Comparison of ENCODE assay signal across 21 mouse cellular contexts in genomic region chr8:33986657-33987056, GRCm38 (mm10).
A peak's percentile ranks its signal among the peaks of the same experiment; 100 is the strongest.
DNase-seq lines count a peak whose midpoint lies in the region; ATAC-seq and TF ChIP-seq lines count a peak whose summit lies in the region.
"Had no signal": no experiment of that assay in that cellular context is flagged by ENCODE, and none has a peak within 500 bp of the region (broad histone marks: within the 10 kb centered on the region; RNA-seq: fewer than 3 reads in every experiment).

No protein-coding gene starts in this region.

- no peaks in the 10 kb centered on the region for H3K27me3 ChIP-seq in intestine, postnatal 0 days (replicated peaks; ENCODE audit: control insufficient read depth, insufficient read depth, low read length)
- no peaks in the 10 kb centered on the region for H3K27me3 ChIP-seq in liver, postnatal 0 days (ENCODE audit: insufficient read depth, low read length)
- no peaks in the 10 kb centered on the region for H3K27me3 ChIP-seq in midbrain, embryonic 13.5 days
- H3K27me3 ChIP-seq: heart, embryonic 12.5 days; hindbrain, embryonic 13.5 days had no signal

- H3K9me3 ChIP-seq in intestine, postnatal 0 days (ENCODE audit: control insufficient read depth), result no peaks in the 10 kb centered on the region
- H3K9me3 ChIP-seq in liver, postnatal 0 days (ENCODE audit: low read length), result no peaks in the 10 kb centered on the region
- H3K9me3 ChIP-seq in midbrain, embryonic 13.5 days, result no peaks in the 10 kb centered on the region
- H3K9me3 ChIP-seq: forebrain, embryonic 10.5 days; heart, embryonic 12.5 days; hindbrain, embryonic 13.5 days; megakaryocyte, embryonic 14.5 days had no signal

- H3K27ac ChIP-seq in intestine, postnatal 0 days (ENCODE audit: low read depth, low read length), result 0 out of 2 replicates have a peak overlapping the region, but pooled peaks have one; percentile 23
- peak overlapping the region; percentile 77 for H3K27ac ChIP-seq in liver, postnatal 0 days (ENCODE audit: low read depth)
- no peak overlapping the region for H3K27ac ChIP-seq in midbrain, embryonic 13.5 days
- H3K27ac ChIP-seq: forebrain, embryonic 10.5 days; gastrocnemius, adult 2 months; hindbrain, embryonic 13.5 days had no signal

- H3K4me3 ChIP-seq in intestine, postnatal 0 days (ENCODE audit: low read depth, low read length), result no peak overlapping the region
- H3K4me3 ChIP-seq in liver, postnatal 0 days (ENCODE audit: low read depth, low read length), result no peak overlapping the region
- no peak overlapping the region for H3K4me3 ChIP-seq in midbrain, embryonic 13.5 days (replicated peaks)
- H3K4me3 ChIP-seq: forebrain, embryonic 10.5 days; gastrocnemius, adult 2 months; heart, embryonic 12.5 days; hindbrain, embryonic 13.5 days; megakaryocyte, embryonic 14.5 days had no signal

- H3K4me1 ChIP-seq in intestine, postnatal 0 days (replicated peaks; ENCODE audit: control insufficient read depth, insufficient read depth, low read length), result no peaks in the 10 kb centered on the region
- H3K4me1 ChIP-seq in liver, postnatal 0 days (ENCODE audit: insufficient read depth), result peaks cover 11% of the 10 kb centered on the region
- 0 out of 2 replicates have a peak, but pooled peaks cover 4% of the 10 kb centered on the region for H3K4me1 ChIP-seq in midbrain, embryonic 13.5 days (replicated peaks)
- H3K4me1 ChIP-seq: megakaryocyte, embryonic 14.5 days had no signal

- TF ChIP-seq EP300 in liver, postnatal 0 days (IDR thresholded peaks at IDR 0.05; ENCODE audit: low read depth), result no peak

- no peak overlapping the region for H3K9ac ChIP-seq in intestine, postnatal 0 days (ENCODE audit: low read depth, low read length)
- 0 out of 2 replicates have a peak overlapping the region, but pooled peaks have one; percentile 11 for H3K9ac ChIP-seq in liver, postnatal 0 days (replicated peaks)
- H3K9ac ChIP-seq in midbrain, embryonic 13.5 days (replicated peaks), result no peak overlapping the region
- H3K9ac ChIP-seq: forebrain, postnatal 0 days; heart, embryonic 12.5 days; hindbrain, embryonic 13.5 days had no signal

- 75% methylated on average over 6 of the region's 6 CpGs for WGBS in intestine, postnatal 0 days
- 76% methylated on average over 6 of the region's 6 CpGs for WGBS in liver, postnatal 0 days (ENCODE audit: insufficient replicate concordance)
- WGBS in midbrain, embryonic 13.5 days, result 94% methylated on average over 6 of the region's 6 CpGs

- DNase-seq in kidney, adult 18-20 months, result peak; percentile 50
- DNase-seq in kidney, postnatal 10 days, result no peak
- peak; percentile 23 to 48 for DNase-seq in kidney, postnatal 25 days
- DNase-seq in liver, postnatal 0 days, result no peak
- no peak for DNase-seq in embryo, embryonic 9.5 days (ENCODE audit: extremely low spot score)
- no peak for DNase-seq in thymus, postnatal 4 days
- DNase-seq: adrenal gland, postnatal 25 days; cerebellum, adult 11-12 months; cerebellum, postnatal 36 days; forebrain, postnatal 0 days; gastrocnemius, adult 2 months; heart, postnatal 14 days; right cerebral cortex, postnatal 25 days had no signal

- H3K4me2 ChIP-seq in intestine, postnatal 0 days (replicated peaks; ENCODE audit: low read depth), result peak overlapping the region; percentile 10; the same call in 1 of the 2 replicates
- peak overlapping the region; percentile 32 for H3K4me2 ChIP-seq in liver, postnatal 0 days (ENCODE audit: low read depth, low read length)
- H3K4me2 ChIP-seq in midbrain, embryonic 13.5 days (replicated peaks), result no peak overlapping the region
- H3K4me2 ChIP-seq: heart, embryonic 12.5 days; hindbrain, embryonic 13.5 days had no signal

- ATAC-seq in intestine, postnatal 0 days, result no peak; the same call in 1 of the 2 replicates
- peak; percentile 9; the same call in 1 of the 2 replicates for ATAC-seq in liver, postnatal 0 days
- no peak for ATAC-seq in midbrain, embryonic 13.5 days
- ATAC-seq: activated CD4-positive, CD25-positive, alpha-beta regulatory T cell, adult 4 months; CD4-positive, CD25-positive, alpha-beta regulatory T cell, adult 4 months; forebrain, postnatal 0 days had no signal

- no peak for TF ChIP-seq CTCF in intestine, postnatal 0 days (IDR thresholded peaks at IDR 0.05; ENCODE audit: low read depth)
- TF ChIP-seq CTCF in liver, postnatal 0 days (IDR thresholded peaks at IDR 0.05; ENCODE audit: low read depth), result no peak

- H3K36me3 ChIP-seq in intestine, postnatal 0 days (ENCODE audit: control insufficient read depth, insufficient read depth), result no peaks in the 10 kb centered on the region
- no peaks in the 10 kb centered on the region for H3K36me3 ChIP-seq in liver, postnatal 0 days (replicated peaks; ENCODE audit: insufficient read depth, low read length)
- no peaks in the 10 kb centered on the region for H3K36me3 ChIP-seq in midbrain, embryonic 13.5 days
- H3K36me3 ChIP-seq: forebrain, embryonic 10.5 days; heart, embryonic 12.5 days; hindbrain, embryonic 13.5 days had no signal

Comparison
In these comparisons a context has a peak if more than half of its experiments do, and no peak if none do; other contexts are left out.
1. DNase-seq: peak in kidney, adult 18-20 months (single experiment) and kidney, postnatal 25 days (2 of 2); none in kidney, postnatal 10 days (single experiment), liver, postnatal 0 days (single experiment), embryo, embryonic 9.5 days (single experiment) and thymus, postnatal 4 days (single experiment).